Mouse (Mus musculus): Measurements from ENCODE around the gene Armc8.

DNA sequence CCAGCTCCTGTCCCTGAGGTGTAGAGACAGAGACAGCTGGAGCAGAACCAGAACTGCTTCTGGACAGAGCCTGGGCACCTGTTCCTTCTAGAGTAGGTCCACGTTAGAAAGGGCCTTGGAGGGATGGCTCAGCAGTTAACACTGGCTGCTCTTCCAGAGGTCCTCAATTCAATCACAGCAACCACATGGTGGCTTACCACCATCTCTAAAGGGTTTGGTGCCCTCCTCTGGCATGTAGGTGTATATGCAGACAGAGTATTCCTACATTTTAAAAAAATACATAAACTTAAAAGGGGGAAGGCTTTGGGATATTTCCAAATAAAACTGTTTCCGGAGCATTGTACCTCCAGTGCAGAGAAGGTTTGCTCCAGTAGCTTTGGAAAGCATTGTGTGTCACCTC is 12.0 kb upstream of the Armc8 start:
- no peak for TF ChIP-seq CTCF (IDR thresholded peaks at IDR 0.05; ENCODE audit: borderline replicate concordance, insufficient read depth, low read length)
- TF ChIP-seq POLR2A (IDR thresholded peaks at IDR 0.05; ENCODE audit: low read depth, low read length), result no peak

Measured in embryonic fibroblast, embryonic 13.5 days (primary cell).